9 mouse cellular contexts compared by ENCODE assay signal in genomic region chr9:31912921-31913738, GRCm38 (mm10). TPM values are rescaled to one million over a fixed set of nuclear protein-coding genes. Genes with fewer than 3 reads are reported as not detected.
DNase-seq lines count a peak whose midpoint lies in the region; ATAC-seq and TF ChIP-seq lines count a peak whose summit lies in the region.
"Had no signal": no experiment of that assay in that cellular context is flagged by ENCODE, and none has a peak within 500 bp of the region (broad histone marks: within the 10 kb centered on the region; RNA-seq: fewer than 3 reads in every experiment).

Barx2 (minus strand) TSS chr9:31913462.

- no peaks in the 10 kb centered on the region for H3K9me3 ChIP-seq in forebrain, embryonic 15.5 days
- no peaks in the 10 kb centered on the region for H3K9me3 ChIP-seq in heart, postnatal 0 days (replicated peaks; ENCODE audit: control insufficient read depth, low read length)
- no peaks in the 10 kb centered on the region for H3K9me3 ChIP-seq in liver, embryonic 14.5 days (ENCODE audit: control insufficient read depth, low read length)

- peaks cover 89% of the 10 kb centered on the region for H3K27me3 ChIP-seq in forebrain, embryonic 15.5 days
- peaks cover 85% of the 10 kb centered on the region for H3K27me3 ChIP-seq in heart, postnatal 0 days (ENCODE audit: control insufficient read depth, insufficient read depth, low read length)
- peaks cover 60% of the 10 kb centered on the region for H3K27me3 ChIP-seq in liver, embryonic 14.5 days (ENCODE audit: control insufficient read depth, insufficient read depth, low read length)

- peak; percentile 78 for DNase-seq in layer of hippocampus, adult 11-12 months (ENCODE audit: low spot score)
- no peak for DNase-seq in layer of hippocampus, adult 9-10 months (ENCODE audit: low spot score)
- no peak for DNase-seq in heart, postnatal 0 days (ENCODE audit: low spot score)
- DNase-seq in kidney, postnatal 36 days = peak; percentile 56 to 83
- DNase-seq in liver, embryonic 14.5 days (ENCODE audit: low read depth in 3 of 3, low spot score in 3 of 3) = no peak
- DNase-seq in urinary bladder, adult 2 months (ENCODE audit: low spot score) = peak; percentile 57

- H3K4me2 ChIP-seq in forebrain, embryonic 15.5 days (replicated peaks) = peak within 1 kb of the TSS; percentile 80
- H3K4me2 ChIP-seq in heart, postnatal 0 days (ENCODE audit: low read depth, low read length) = peak within 1 kb of the TSS; percentile 90
- peak within 1 kb of the TSS; percentile 3 for H3K4me2 ChIP-seq in liver, embryonic 14.5 days (ENCODE audit: low read depth)

- no peak within 1 kb of the TSS for H3K27ac ChIP-seq in forebrain, embryonic 15.5 days (replicated peaks)
- H3K27ac ChIP-seq in heart, postnatal 0 days (ENCODE audit: low read depth) = no peak within 1 kb of the TSS
- no peak within 1 kb of the TSS for H3K27ac ChIP-seq in liver, embryonic 14.5 days
- H3K27ac ChIP-seq in olfactory bulb, adult 2 months (ENCODE audit: insufficient read depth, low read depth, low read length) = no peak within 1 kb of the TSS

- peaks cover 26% of the 10 kb centered on the region for H3K4me1 ChIP-seq in forebrain, embryonic 15.5 days
- peaks cover 9% of the 10 kb centered on the region; the same call in 1 of the 2 replicates for H3K4me1 ChIP-seq in heart, postnatal 0 days (ENCODE audit: control insufficient read depth, insufficient read depth)
- no peaks in the 10 kb centered on the region for H3K4me1 ChIP-seq in liver, embryonic 14.5 days (replicated peaks; ENCODE audit: control insufficient read depth in 2 of 2, insufficient read depth in 2 of 2, low read length in 1 of 2)
- peaks cover 24% of the 10 kb centered on the region for H3K4me1 ChIP-seq in olfactory bulb, adult 2 months (ENCODE audit: control insufficient read depth, insufficient read depth, low read length)

- ATAC-seq in forebrain, embryonic 15.5 days (replicated peaks) = peak; percentile 82
- ATAC-seq in heart, postnatal 0 days (ENCODE audit: insufficient read depth, low read depth) = peak; percentile 47
- ATAC-seq in liver, embryonic 14.5 days (ENCODE audit: insufficient read depth) = no peak

- WGBS in forebrain, embryonic 15.5 days = under 1% methylated on average over 81 of the region's 81 CpGs
- 1% methylated on average over 75 of the region's 81 CpGs for WGBS in heart, postnatal 0 days
- under 1% methylated on average over 78 of the region's 81 CpGs for WGBS in liver, embryonic 14.5 days (ENCODE audit: insufficient replicate concordance)
- under 1% methylated on average over 81 of the region's 81 CpGs for WGBS in olfactory bulb, adult 2 months

- TF ChIP-seq EP300 in heart, postnatal 0 days (IDR thresholded peaks at IDR 0.05; ENCODE audit: low read depth) = no peak
- no peak for TF ChIP-seq EP300 in liver, embryonic 14.5 days (IDR thresholded peaks at IDR 0.05; ENCODE audit: low read depth)

- H3K36me3 ChIP-seq in forebrain, embryonic 15.5 days = no peaks in the 10 kb centered on the region
- H3K36me3 ChIP-seq in heart, postnatal 0 days (replicated peaks; ENCODE audit: control insufficient read depth, insufficient read depth, low read length) = no peaks in the 10 kb centered on the region
- H3K36me3 ChIP-seq in liver, embryonic 14.5 days (replicated peaks; ENCODE audit: control insufficient read depth, insufficient read depth, low read depth) = no peaks in the 10 kb centered on the region

- peak; percentile 54 for TF ChIP-seq CTCF in heart, postnatal 0 days (IDR thresholded peaks at IDR 0.05; ENCODE audit: low read depth)
- no peak for TF ChIP-seq CTCF in liver, embryonic 14.5 days (IDR thresholded peaks at IDR 0.05; ENCODE audit: low read depth)
- peak; percentile 48; the same call in 1 of the 2 replicates for TF ChIP-seq CTCF in olfactory bulb, adult 2 months (IDR thresholded peaks at IDR 0.05; ENCODE audit: insufficient read depth, low read depth, low read length)

- peak within 1 kb of the TSS; percentile 45 for H3K4me3 ChIP-seq in forebrain, embryonic 15.5 days
- peak within 1 kb of the TSS; percentile 54 for H3K4me3 ChIP-seq in heart, postnatal 0 days (ENCODE audit: low read depth, low read length)
- peak within 1 kb of the TSS in 1 of 2 experiments; percentile 25; a peak in 2 of 4 replicates for H3K4me3 ChIP-seq in liver, embryonic 14.5 days (ENCODE audit: insufficient read depth in 1 of 2, low read depth in 2 of 2, low read length in 2 of 2)
- H3K4me3 ChIP-seq in olfactory bulb, adult 2 months (ENCODE audit: insufficient read depth, low read depth, low read length) = peak within 1 kb of the TSS; percentile 38
- H3K4me3 ChIP-seq: myocyte had no signal

- no peak for TF ChIP-seq POLR2A in olfactory bulb, adult 2 months (IDR thresholded peaks at IDR 0.05; ENCODE audit: insufficient read depth, low read depth, low read length)

- H3K9ac ChIP-seq in forebrain, embryonic 15.5 days (replicated peaks) = peak within 1 kb of the TSS; percentile 28; the same call in 1 of the 2 replicates
- no peak within 1 kb of the TSS for H3K9ac ChIP-seq in heart, postnatal 0 days (replicated peaks; ENCODE audit: low read depth, low read length)
- no peak within 1 kb of the TSS for H3K9ac ChIP-seq in liver, embryonic 14.5 days (replicated peaks)

RNA-seq across cellular contexts. Expression of gene Barx2, which starts in this region (rescaled TPM):
- 0.15 and 0.22 TPM in 2 replicates for polyA plus RNA-seq in forebrain, embryonic 15.5 days (2015; fragmentation: Nextera tagmentation; extraction: Ambion mirVana)
- 0.66 TPM in 1 of 2 replicates, not detected in the other for total RNA-seq in heart, postnatal 0 days (2014; rRNA removed; ENCODE audit: low replicate concordance)
- not detected in 2 replicates for polyA plus RNA-seq in heart, postnatal 0 days (2015; fragmentation: Nextera tagmentation; extraction: Ambion mirVana)
- polyA plus RNA-seq in liver, embryonic 14.5 days (2012; rRNA removed) = not detected in 2 replicates
- polyA plus RNA-seq in liver, embryonic 14.5 days (2014; fragmentation: Nextera tagmentation; extraction: Ambion mirVana) = not detected in 2 replicates
- polyA plus RNA-seq in olfactory bulb, adult 2 months (2012; ENCODE audit: insufficient read depth, insufficient read length, low replicate concordance, missing spikeins) = not detected in 2 replicates
- polyA plus RNA-seq in urinary bladder, adult 2 months (2012; rRNA removed) = 0.63 and 0.69 TPM in 2 replicates

Comparison
In these comparisons a context has a peak if more than half of its experiments do, and no peak if none do; other contexts are left out.
1. DNase-seq: peak in layer of hippocampus, adult 11-12 months (single experiment) and kidney, postnatal 36 days (2 of 2); none in layer of hippocampus, adult 9-10 months (single experiment), heart, postnatal 0 days (single experiment) and liver, embryonic 14.5 days (0 of 3).
2. Peak in ATAC-seq, H3K4me3 ChIP-seq, H3K9ac ChIP-seq and H3K4me2 ChIP-seq in forebrain, embryonic 15.5 days; RNA of the gene not detected or under 1 TPM.
3. Peak in ATAC-seq, H3K4me3 ChIP-seq and H3K4me2 ChIP-seq in heart, postnatal 0 days; RNA of the gene not detected or under 1 TPM.
4. Peak in DNase-seq in urinary bladder, adult 2 months; RNA of the gene not detected or under 1 TPM.
5. H3K4me2 ChIP-seq: peak in every context shown above with its lines; median percentile 90 in heart, postnatal 0 days; 80 in forebrain, embryonic 15.5 days; 3 in liver, embryonic 14.5 days.